Mouse (Mus musculus): ENCODE data around the gene Zfp365. TPM values are rescaled to one million over a fixed set of nuclear protein-coding genes. Genes with fewer than 3 reads are reported as not detected.
A peak's percentile ranks its signal among the peaks of the same experiment; 100 is the strongest.

The Zfp365 gene
- total RNA-seq, 1 experiment from 2014 or later = 0.18 TPM

DNA sequence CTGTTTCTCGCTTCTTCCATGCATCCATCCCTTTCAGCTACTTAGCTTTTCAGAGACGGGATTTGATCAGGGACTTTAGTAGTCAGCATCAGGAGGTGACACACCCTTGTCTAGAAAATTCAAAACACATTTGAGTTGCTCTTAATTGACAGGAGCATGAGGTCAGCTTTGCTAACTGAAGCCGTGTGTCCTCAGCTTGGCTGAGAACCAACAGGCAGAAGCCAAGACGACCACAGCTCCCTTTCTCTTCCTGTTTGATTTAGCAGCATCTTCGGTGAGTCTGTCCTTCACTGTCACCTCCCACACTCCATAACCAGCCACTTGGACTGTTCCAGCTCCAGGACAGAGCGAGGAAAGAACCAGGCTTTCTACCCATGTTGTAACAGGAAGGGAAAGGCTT lies 60.1 kb downstream of the Zfp365 start:
- no peak for ATAC-seq (replicated peaks; ENCODE audit: low read depth, poor library complexity, severe bottlenecking)

- no peak for ATAC-seq (replicated peaks; ENCODE audit: low read depth, poor library complexity, severe bottlenecking)
Observed at GRCm38 (mm10) chr10:67851079-67851478, 61.4 kb downstream of the Zfp365 start.

DNA sequence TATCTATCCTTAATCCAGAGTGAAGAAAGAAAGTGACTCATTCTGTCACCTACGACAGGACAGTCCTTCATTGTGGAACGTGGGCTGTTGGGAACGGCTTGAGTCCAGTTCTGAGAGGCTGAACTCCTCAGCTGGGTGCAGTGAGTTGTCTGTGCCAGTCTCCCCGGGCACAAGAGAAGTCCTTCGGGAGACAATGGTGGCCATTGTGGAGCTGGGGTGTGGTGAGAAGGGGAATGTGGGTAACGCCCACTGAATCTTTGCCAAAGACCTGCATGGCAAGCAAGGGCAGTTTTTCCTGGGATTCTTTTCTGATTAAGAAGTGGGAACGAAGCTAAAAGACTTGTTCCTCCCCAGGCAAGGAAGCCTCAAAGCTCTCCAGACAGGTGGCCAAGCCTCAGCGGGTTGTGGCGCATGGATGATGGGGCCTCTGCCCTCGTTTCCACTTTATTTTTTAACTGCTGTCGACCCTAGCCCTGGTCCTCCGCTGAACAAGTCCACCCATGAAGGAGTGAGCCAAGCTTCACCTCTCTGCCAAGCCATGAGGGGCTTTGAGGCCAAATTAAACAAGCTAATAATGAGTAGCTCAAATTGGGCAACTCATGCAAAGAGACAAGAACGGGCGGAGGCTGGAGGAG lies 66.3 kb downstream of the Zfp365 start:
- no peak for ATAC-seq (replicated peaks; ENCODE audit: low read depth, poor library complexity, severe bottlenecking)

GRCm38 (mm10) chr10:67841596-67841995 lies 70.9 kb downstream of the Zfp365 start:
- peak; percentile 39; the same call in 1 of the 2 replicates for ATAC-seq (replicated peaks; ENCODE audit: low read depth, poor library complexity, severe bottlenecking)

- ATAC-seq (replicated peaks; ENCODE audit: low read depth, poor library complexity, severe bottlenecking) = peak; percentile 74
Observed at GRCm38 (mm10) chr10:67840735-67841134, 71.7 kb downstream of the Zfp365 start.

DNA sequence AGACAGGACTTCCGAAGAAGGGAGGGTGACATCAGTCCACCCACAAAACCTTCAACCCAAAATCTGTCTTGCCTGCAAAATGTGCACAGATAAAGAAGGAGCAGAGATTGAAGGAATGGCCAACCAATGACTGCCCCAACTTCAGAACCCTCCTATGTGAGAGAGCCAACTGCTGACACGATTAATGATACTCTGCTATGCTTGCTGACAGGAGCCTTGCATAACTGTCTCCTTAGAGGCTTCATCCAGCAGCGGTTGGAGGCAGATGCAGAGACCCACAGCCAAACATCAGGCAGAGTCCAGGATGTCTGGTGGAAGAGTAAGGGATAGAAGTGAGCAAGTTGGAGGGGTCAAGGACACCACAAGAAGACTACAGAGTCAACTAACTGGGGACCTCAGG lies 73.3 kb downstream of the Zfp365 start:
- ATAC-seq (replicated peaks; ENCODE audit: low read depth, poor library complexity, severe bottlenecking) = no peak

- ATAC-seq (replicated peaks; ENCODE audit: low read depth, poor library complexity, severe bottlenecking) = no peak
Observed at GRCm38 (mm10) chr10:67836426-67836825, 76.0 kb downstream of the Zfp365 start.

Other genes with a start within 250 kb of the Zfp365 start
- gene Rtkn2, start 66.9 kb upstream of the Zfp365 start, total RNA-seq (2017) = 5.8 and 13.7 TPM in 2 replicates

All from common myeloid progenitor, adult 5-6 weeks (primary cell).